Mouse (Mus musculus): Measurements from ENCODE around the gene Ttc37. TPM values are rescaled to one million over a fixed set of nuclear protein-coding genes. Genes with fewer than 3 reads are reported as not detected.
A peak's percentile ranks its signal among the peaks of the same experiment; 100 is the strongest.

The Ttc37 gene
- total RNA-seq (2021), result 10 to 100 TPM; 21.1 to 23.0 TPM
- long read RNA-seq, experiment 1, full-length matches to known transcripts, result 2 of 10 reads
- long read RNA-seq, experiment 1, partial matches to known transcripts, result 4 of 10 reads
- long read RNA-seq, experiment 1, other reads (novel, unspliced or antisense), result 4 of 10 reads
- long read RNA-seq, experiment 2, full-length matches to known transcripts, result 6 of 13 reads
- long read RNA-seq, experiment 2, partial matches to known transcripts, result 3 of 13 reads
- long read RNA-seq, experiment 2, other reads (novel, unspliced or antisense), result 4 of 13 reads

- peak; percentile 94 for DNase-seq
Measured at GRCm38 (mm10) chr13:76098493-76099303, at the start of gene Ttc37, which contains the start of gene Arsk. Gene Ttc37, plus strand, starts transcription at chr13:76098734. Gene Arsk, minus strand, starts transcription at chr13:76098660.

- peak; percentile 29 for DNase-seq
Measured at GRCm38 (mm10) chr13:76055391-76056232, 42.9 kb upstream of the Ttc37 start.

- peak; percentile 70 for DNase-seq
Measured at GRCm38 (mm10) chr13:76056261-76056724, 42.2 kb upstream of the Ttc37 start.

GRCm38 (mm10) chr13:76056896-76057266, 41.7 kb upstream of the Ttc37 start, which contains the start of gene Gpr150:
Gene Gpr150, minus strand, starts transcription at chr13:76056996.
- no peak for DNase-seq

- no peak for DNase-seq
Measured at GRCm38 (mm10) chr13:76057267-76058069, 41.1 kb upstream of the Ttc37 start.

GRCm38 (mm10) chr13:76059591-76059990, 38.9 kb upstream of the Ttc37 start:
- DNase-seq, result no peak

GRCm38 (mm10) chr13:76062126-76062525, 36.4 kb upstream of the Ttc37 start:
- no peak for DNase-seq

GRCm38 (mm10) chr13:76062569-76062968, 36.0 kb upstream of the Ttc37 start:
- no peak for DNase-seq

- DNase-seq, result no peak
Measured at GRCm38 (mm10) chr13:76063548-76063947, 35.0 kb upstream of the Ttc37 start.

- no peak for DNase-seq
Measured at GRCm38 (mm10) chr13:76064363-76064945, 34.1 kb upstream of the Ttc37 start.

- no peak for DNase-seq
Measured at GRCm38 (mm10) chr13:76074323-76074722, 24.2 kb upstream of the Ttc37 start.

- peak; percentile 63 for DNase-seq
Measured at GRCm38 (mm10) chr13:76098116-76098492, 430 bp upstream of the Ttc37 start.

- no peak for DNase-seq
Measured at GRCm38 (mm10) chr13:76101989-76102388, 3.5 kb downstream of the Ttc37 start.

GRCm38 (mm10) chr13:76109069-76109824, 10.7 kb downstream of the Ttc37 start:
- no peak for DNase-seq

- no peak for DNase-seq
Measured at GRCm38 (mm10) chr13:76128799-76129198, 30.3 kb downstream of the Ttc37 start.

GRCm38 (mm10) chr13:76132415-76132814, 33.9 kb downstream of the Ttc37 start:
- no peak for DNase-seq

- no peak for DNase-seq
Measured at GRCm38 (mm10) chr13:76138862-76139261, 40.3 kb downstream of the Ttc37 start.

- DNase-seq, result no peak
Measured at GRCm38 (mm10) chr13:76141117-76141808, 42.7 kb downstream of the Ttc37 start.

- no peak for DNase-seq
Measured at GRCm38 (mm10) chr13:76150483-76150882, 51.9 kb downstream of the Ttc37 start.

GRCm38 (mm10) chr13:76157099-76157498, 58.6 kb downstream of the Ttc37 start:
- peak; percentile 78 for DNase-seq

Data from adrenal gland, postnatal 10 days (tissue).